Mouse (Mus musculus) limb, embryonic 10.5 days (tissue): ENCODE measurements around the gene Gpd1. TPM values are rescaled to one million over a fixed set of nuclear protein-coding genes. Genes with fewer than 3 reads are reported as not detected.
"Not testable (repeated sequence)": the region's sequence is repeated elsewhere in the genome, so short reads cannot be mapped to it uniquely, and the experiment has no call there.

ENCODE experiments used
- DNase-seq: peaks from one replicate; pipeline ENCODE4 v3.0.0-alpha.2; 2017; ENCODE audit warnings: low spot score
- H3K27ac ChIP-seq: fragments of 300-500 bp; sonication (generic); 2 replicates; pipeline ENCODE4 v1.5.1; 2016; ENCODE audit warnings: mild to moderate bottlenecking
- H3K27me3 ChIP-seq: fragments of 300-500 bp; sonication (generic); 2 replicates; pipeline ENCODE4 v1.6.1; 2016; ENCODE audit warnings: low read depth, mild to moderate bottlenecking; ENCODE audit not compliant: poor library complexity, severe bottlenecking
- H3K36me3 ChIP-seq: fragments of 300-500 bp; sonication (generic); 2 replicates; pipeline ENCODE4 v1.6.1; 2016; ENCODE audit warnings: mild to moderate bottlenecking, moderate library complexity
- H3K4me1 ChIP-seq: fragments of 300-500 bp; sonication (generic); 2 replicates; pipeline ENCODE4 v1.6.1; 2016
- H3K4me3 ChIP-seq: fragments of 300-500 bp; sonication (generic); 2 replicates; pipeline ENCODE4 v1.5.1; 2016; ENCODE audit warnings: mild to moderate bottlenecking, moderate library complexity
- H3K9me3 ChIP-seq: fragments of 300-500 bp; sonication (generic); replicated peaks from 2 replicates; pipeline ENCODE4 v1.6.1; 2016; ENCODE audit warnings: mild to moderate bottlenecking
- WGBS: fragments of 180-500 bp; shearing (Covaris S2); methylation state at CpG from one replicate; pipeline ENCODE4 v1.1.7; 2016; 5-methylcytosine and 5-hydroxymethylcytosine counted together
- polyA plus RNA-seq: library from polyadenylated mRNA; unstranded; fragments of >200 nt; fragmentation: Nextera tagmentation; extraction: Ambion mirVana; gene quantifications from 2 replicates; pipeline ENCODE4 v1.2.1, GENCODE M21; 2016

The Gpd1 gene
- polyA plus RNA-seq, 1 experiment from 2014 or later, result 0.59 TPM

GRCm38 (mm10) chr15:99771601-99772276 lies 54.4 kb downstream of the Gpd1 start:
- Histone ChIP-seq H3K27ac (peak overlapping the region; percentile 98), H3K4me3 (peak overlapping the region; percentile 98), H3K36me3 (0 out of 2 replicates have a peak, but pooled peaks cover 3% of the 10 kb centered on the region), H3K9me3 (no peaks in the 10 kb centered on the region), H3K4me1 (peaks cover 32% of the 10 kb centered on the region), H3K27me3 (no peaks in the 10 kb centered on the region)
- no peak for DNase-seq
- WGBS, result under 1% methylated on average over 57 of the region's 59 CpGs

GRCm38 (mm10) chr15:99772277-99772880 lies 55.1 kb downstream of the Gpd1 start:
- no peaks in the 10 kb centered on the region for H3K9me3 ChIP-seq
- under 1% methylated on average over 41 of the region's 41 CpGs for WGBS

GRCm38 (mm10) chr15:99772881-99772924 lies 55.4 kb downstream of the Gpd1 start, which contains the start of gene Cers5:
TSS of gene Cers5 (minus strand) at chr15:99772885.
- H3K27me3 ChIP-seq, H3K9me3 ChIP-seq, DNase-seq: not testable (repeated sequence)
- peak within 1 kb of the TSS; percentile 98 for H3K27ac ChIP-seq
- H3K36me3 ChIP-seq, result peaks cover 11% of the 10 kb centered on the region
- peaks cover 32% of the 10 kb centered on the region for H3K4me1 ChIP-seq
- H3K4me3 ChIP-seq, result peak within 1 kb of the TSS; percentile 98

More at GRCm38 (mm10) chr15:99772277-99772880, 55.1 kb downstream of the Gpd1 start:
- Histone ChIP-seq H3K36me3 (peaks cover 9% of the 10 kb centered on the region), H3K4me3 (peak overlapping the region; percentile 98), H3K4me1 (peaks cover 32% of the 10 kb centered on the region), H3K27me3 (no peaks in the 10 kb centered on the region), H3K27ac (peak overlapping the region; percentile 98)
- peak; percentile 93 for DNase-seq

- Histone ChIP-seq H3K4me1 (peaks cover 32% of the 10 kb centered on the region), H3K4me3 (peak overlapping the region; percentile 98), H3K27ac (peak overlapping the region; percentile 98; the same call in 1 of the 2 replicates), H3K9me3 (no peaks in the 10 kb centered on the region), H3K27me3 (no peaks in the 10 kb centered on the region), H3K36me3 (peaks cover 11% of the 10 kb centered on the region)
- WGBS, result 30% methylated on average over 3 of the region's 3 CpGs
- DNase-seq, result no peak
Measured at GRCm38 (mm10) chr15:99772925-99773324, 55.6 kb downstream of the Gpd1 start.

Other genes with a start within 250 kb of the Gpd1 start
- gene Bcdin3d, start 242.8 kb upstream of the Gpd1 start, polyA plus RNA-seq, result 15.9 and 19.4 TPM in 2 replicates
- 0.26 TPM in 1 of 2 replicates, not detected in the other for gene Faim2, start 189.3 kb upstream of the Gpd1 start, polyA plus RNA-seq
- not detected in 2 replicates for gene Aqp2, start 138.5 kb upstream of the Gpd1 start, polyA plus RNA-seq
- gene Aqp5, start 126.7 kb upstream of the Gpd1 start, polyA plus RNA-seq, result not detected in 2 replicates
- not detected in 2 replicates for gene Aqp6, start 116.1 kb upstream of the Gpd1 start, polyA plus RNA-seq
- gene Racgap1, start 65.9 kb upstream of the Gpd1 start, polyA plus RNA-seq, result 128 and 138 TPM in 2 replicates
- 1.1 TPM in 2 replicates for gene Asic1, start 47.1 kb upstream of the Gpd1 start, polyA plus RNA-seq
- 84.0 and 85.8 TPM in 2 replicates for gene Smarcd1, start 15.4 kb upstream of the Gpd1 start, polyA plus RNA-seq
- not detected in 2 replicates for gene Gm17349, start 12.0 kb upstream of the Gpd1 start, polyA plus RNA-seq
- gene Cox14, start 8.1 kb downstream of the Gpd1 start, polyA plus RNA-seq, result 113 and 127 TPM in 2 replicates
- 68.2 and 75.6 TPM in 2 replicates for gene Cers5, start 55.4 kb downstream of the Gpd1 start, polyA plus RNA-seq
- gene Lima1, start 157.9 kb downstream of the Gpd1 start, polyA plus RNA-seq, result 56.8 and 70.8 TPM in 2 replicates
- gene Fam186a, start 249.5 kb downstream of the Gpd1 start, polyA plus RNA-seq, result not detected in 2 replicates